Mouse (Mus musculus) layer of hippocampus, adult 9-10 months (tissue): ENCODE results near the gene Gm21876.
"Not testable (repeated sequence)": the region's sequence is repeated elsewhere in the genome, so short reads cannot be mapped to it uniquely, and the experiment has no call there.

ENCODE experiments used
- DNase-seq: peaks from one replicate; pipeline ENCODE4 v3.0.0; 2022; ENCODE audit warnings: low spot score

Gm21876 gene

GRCm38 (mm10) chrX:21175553-21175952, at the start of gene Gm21876:
Gene Gm21876 (minus strand): TSS chrX:21175653.
- DNase-seq: no peak

DNA sequence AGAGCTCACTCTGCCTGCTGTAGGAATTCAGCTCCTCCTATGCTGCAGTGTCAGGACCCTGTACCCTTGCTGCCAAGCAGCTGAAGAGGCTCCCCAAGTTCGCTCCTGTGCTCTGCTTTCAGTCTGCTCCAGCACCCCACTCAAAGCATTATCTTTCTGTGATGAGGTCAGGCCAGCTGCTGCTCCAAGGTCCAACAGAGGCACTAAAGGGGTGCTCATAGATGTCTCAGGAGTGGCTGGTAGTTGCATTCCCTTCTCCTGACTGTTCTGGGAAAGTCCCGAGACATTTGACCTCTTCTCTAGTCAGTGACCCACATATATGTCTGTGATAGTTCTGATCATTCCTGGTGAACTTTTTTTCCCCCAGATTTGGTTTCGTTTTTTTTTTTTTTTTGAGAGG, 45.0 kb upstream of the Gm21876 start:
- no peak for DNase-seq

DNA sequence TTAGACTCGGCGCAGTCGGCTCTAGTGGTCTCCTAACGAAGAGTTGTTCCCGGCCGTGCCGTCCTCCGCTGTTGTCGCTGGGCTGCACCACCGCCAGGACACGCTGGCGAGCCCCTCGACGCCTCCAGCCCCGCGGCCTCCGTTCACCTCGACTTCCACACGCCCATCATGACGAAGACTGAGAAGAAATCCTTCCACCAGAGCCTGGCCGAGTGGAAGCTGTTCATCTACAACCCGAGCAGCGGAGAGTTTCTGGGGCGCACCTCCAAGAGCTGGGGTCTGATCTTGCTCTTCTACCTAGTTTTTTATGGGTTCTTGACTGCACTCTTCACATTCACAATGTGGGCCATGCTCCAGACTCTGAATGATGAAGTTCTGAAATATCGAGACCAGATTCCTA, 28.8 kb downstream of the Gm21876 start:
- not testable (repeated sequence) for DNase-seq
